Mouse (Mus musculus) left cerebral cortex, adult 18-20 months (tissue): ENCODE measurements around the gene Zfp839. TPM values are rescaled to one million over a fixed set of nuclear protein-coding genes. Genes with fewer than 3 reads are reported as not detected.

Experiments used
- DNase-seq, 2 experiments: peaks; one replicate each; pipeline ENCODE4 v3.0.0; 2021 to 2022; ENCODE audit warnings: low spot score in 2 of 2, mixed read lengths in 1 of 2
- long read RNA-seq, 2 experiments: library from polyadenylated mRNA; stranded (forward); transcript quantifications; one replicate each; pipeline ENCODE4 v2.0.0; 2021
- total RNA-seq, 2 experiments: library from RNA; stranded (reverse); gene quantifications; 2 replicates each; pipeline ENCODE4 v1.2.3; 2021

Gene Zfp839
- 10 to 100 TPM; 11.7 to 12.8 TPM for total RNA-seq
- long read RNA-seq, experiment 1, partial matches to known transcripts, result 2 of 11 reads
- long read RNA-seq, experiment 1, other reads (novel, unspliced or antisense), result 6 of 11 reads
- long read RNA-seq, experiment 2, partial matches to known transcripts, result 1 of 9 reads
- long read RNA-seq, experiment 2, other reads (novel, unspliced or antisense), result 6 of 9 reads

- peak; percentile 88 to 90 for DNase-seq
These were observed at the start of gene Zfp839 for GRCm38 (mm10) chr12:110850010-110850928. Zfp839 (plus strand) TSS chr12:110850253.

- DNase-seq, result no peak
These were observed 48.1 kb upstream of the Zfp839 start for GRCm38 (mm10) chr12:110801876-110802464.

- DNase-seq, result no peak
These were observed 47.3 kb upstream of the Zfp839 start for GRCm38 (mm10) chr12:110802674-110803297.

GRCm38 (mm10) chr12:110804261-110804660 lies 45.8 kb upstream of the Zfp839 start:
- DNase-seq, result no peak

- peak in 1 of 2 experiments; percentile 41 for DNase-seq
These were observed 43.6 kb upstream of the Zfp839 start for GRCm38 (mm10) chr12:110806301-110806970.

- DNase-seq, result no peak
These were observed 41.6 kb upstream of the Zfp839 start for GRCm38 (mm10) chr12:110808430-110808829.

- DNase-seq, result no peak
These were observed 41.2 kb upstream of the Zfp839 start for GRCm38 (mm10) chr12:110808848-110809247.

- no peak for DNase-seq
These were observed 36.9 kb upstream of the Zfp839 start for GRCm38 (mm10) chr12:110813132-110813531.

GRCm38 (mm10) chr12:110813624-110814023 lies 36.4 kb upstream of the Zfp839 start:
- no peak for DNase-seq

- no peak for DNase-seq
These were observed 35.1 kb upstream of the Zfp839 start for GRCm38 (mm10) chr12:110814924-110815323.

GRCm38 (mm10) chr12:110816833-110817232 lies 33.2 kb upstream of the Zfp839 start:
- DNase-seq, result no peak

- no peak for DNase-seq
These were observed 30.7 kb upstream of the Zfp839 start for GRCm38 (mm10) chr12:110819367-110819766.

- DNase-seq, result no peak
These were observed 28.3 kb upstream of the Zfp839 start for GRCm38 (mm10) chr12:110821787-110822186.

GRCm38 (mm10) chr12:110822366-110822765 lies 27.7 kb upstream of the Zfp839 start:
- DNase-seq, result no peak

- no peak for DNase-seq
These were observed 21.1 kb upstream of the Zfp839 start for GRCm38 (mm10) chr12:110828908-110829307.

- no peak for DNase-seq
These were observed 19.6 kb upstream of the Zfp839 start for GRCm38 (mm10) chr12:110830293-110831024.

GRCm38 (mm10) chr12:110835182-110835581 lies 14.9 kb upstream of the Zfp839 start:
- DNase-seq, result no peak

- DNase-seq, result no peak
These were observed 13.3 kb upstream of the Zfp839 start for GRCm38 (mm10) chr12:110836729-110837128.

GRCm38 (mm10) chr12:110837192-110837841 lies 12.7 kb upstream of the Zfp839 start:
- DNase-seq, result no peak

- DNase-seq, result no peak
These were observed 12.2 kb upstream of the Zfp839 start for GRCm38 (mm10) chr12:110837850-110838249.
